Mouse (Mus musculus): ENCODE measurements around the gene Fads1.

Fads1 gene

DNA sequence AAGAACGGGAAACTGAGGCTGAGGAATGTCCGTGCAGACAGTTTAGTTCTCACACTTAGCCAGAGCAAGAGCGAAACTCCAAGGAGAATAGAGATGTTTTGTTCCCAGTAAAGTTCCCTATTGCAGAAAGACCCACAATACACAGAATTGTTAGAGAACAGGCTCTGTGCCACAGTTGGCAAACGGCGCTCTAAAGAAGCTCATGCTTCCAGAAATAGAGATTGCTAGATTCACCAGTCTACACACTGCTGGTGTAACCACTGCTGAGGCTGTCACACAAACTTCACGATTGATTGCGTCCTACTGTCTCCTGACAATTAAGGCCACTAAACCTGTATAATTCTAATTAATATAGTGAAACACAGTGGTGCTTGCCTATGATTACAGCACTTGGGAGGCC, 1.5 kb upstream of the Fads1 start:
- no peak for DNase-seq

DNA sequence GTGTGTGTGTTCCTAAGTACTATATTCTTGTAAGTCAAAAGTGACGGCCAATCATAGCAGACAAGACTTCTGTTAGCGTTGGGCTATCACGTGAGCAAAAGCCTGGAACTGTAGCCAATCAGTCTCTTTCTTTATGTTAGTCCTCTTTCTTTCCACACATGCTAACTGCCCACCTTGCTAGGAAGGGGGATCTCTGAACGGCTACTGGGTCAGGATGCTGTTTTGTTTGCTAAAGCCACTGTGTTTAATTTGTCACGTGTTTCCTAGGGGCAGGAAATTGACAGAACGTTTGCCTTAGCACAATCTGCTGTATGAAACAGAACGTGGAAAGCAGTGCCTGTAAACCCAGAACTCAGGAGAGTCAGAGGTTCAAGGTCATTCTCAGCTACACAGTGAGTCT, 546 bp upstream of the Fads1 start:
- DNase-seq, result no peak

DNA sequence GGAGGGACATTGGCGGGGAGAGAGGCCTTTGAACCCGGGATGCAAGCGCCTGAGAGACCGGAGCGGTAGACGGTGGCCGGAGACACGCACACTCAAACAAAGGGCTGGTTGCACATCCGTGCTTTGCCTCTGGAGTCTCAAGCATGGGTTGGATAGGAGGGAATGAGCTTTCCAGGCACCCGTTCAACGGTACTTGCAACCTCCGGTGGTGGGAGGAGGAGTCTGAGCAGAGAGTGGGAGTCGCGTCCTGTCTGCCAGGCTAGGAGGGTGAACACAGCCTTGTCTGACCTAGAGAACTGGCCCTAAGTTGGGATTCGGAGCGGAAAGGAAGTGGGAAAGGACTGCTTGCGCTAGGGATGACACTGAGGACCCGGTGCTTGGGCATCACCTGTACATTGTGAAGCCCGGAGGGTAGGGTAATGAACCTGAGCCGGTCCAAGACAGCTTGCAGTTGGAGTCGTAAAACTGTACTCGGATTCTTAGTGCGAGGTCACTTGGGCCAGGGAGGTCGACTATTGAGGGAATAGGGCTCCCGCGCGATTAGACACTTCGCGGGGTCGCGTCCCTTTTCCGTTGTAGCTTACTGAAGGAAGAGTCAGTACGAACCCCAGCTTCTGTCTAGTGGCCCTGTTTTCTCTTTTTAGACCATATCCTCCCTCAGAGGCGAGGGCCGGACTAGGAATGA, 753 bp downstream of the Fads1 start:
- DNase-seq, result peak; percentile 75 to 82

DNA sequence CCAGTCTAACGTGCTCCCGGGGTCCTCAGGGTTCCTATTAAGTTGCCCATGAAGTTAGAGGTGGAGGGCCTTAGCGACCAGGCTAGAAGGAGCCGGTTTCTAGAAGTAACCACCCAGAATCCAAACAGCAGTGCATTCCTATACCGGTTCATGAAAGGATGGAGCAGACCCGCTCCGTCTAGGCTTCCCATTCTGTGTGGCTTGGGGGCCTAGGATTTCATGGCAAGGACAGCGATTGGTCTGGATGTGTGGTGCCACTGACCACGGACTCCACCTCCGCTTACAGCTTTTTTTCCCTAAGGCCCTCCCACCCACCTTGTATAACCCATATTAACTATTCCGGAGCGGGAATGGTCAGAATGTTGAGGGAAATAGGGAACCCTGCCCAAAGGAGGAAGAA, 1.4 kb downstream of the Fads1 start:
- peak; percentile 41 to 55 for DNase-seq

DNA sequence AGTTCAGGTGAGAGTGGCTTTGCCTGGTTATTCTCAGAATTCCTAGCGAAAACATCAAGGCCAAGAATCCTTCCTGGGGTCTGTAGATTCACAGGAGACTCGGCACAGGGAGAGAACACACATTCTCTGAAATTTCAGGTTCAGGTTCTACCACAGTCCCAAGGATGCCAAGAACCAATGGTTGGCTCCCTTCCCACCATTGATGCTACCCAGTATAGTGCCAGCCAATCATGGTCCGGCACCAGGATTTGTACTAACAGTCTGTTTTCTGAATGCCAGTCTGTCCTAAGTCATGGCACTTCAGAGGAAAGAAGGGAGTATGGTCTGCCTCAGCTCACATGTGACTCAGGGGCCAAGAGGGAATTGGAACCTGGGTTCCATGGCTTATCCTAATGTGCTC, 3.2 kb downstream of the Fads1 start:
- peak; percentile 26 to 52 for DNase-seq

DNA sequence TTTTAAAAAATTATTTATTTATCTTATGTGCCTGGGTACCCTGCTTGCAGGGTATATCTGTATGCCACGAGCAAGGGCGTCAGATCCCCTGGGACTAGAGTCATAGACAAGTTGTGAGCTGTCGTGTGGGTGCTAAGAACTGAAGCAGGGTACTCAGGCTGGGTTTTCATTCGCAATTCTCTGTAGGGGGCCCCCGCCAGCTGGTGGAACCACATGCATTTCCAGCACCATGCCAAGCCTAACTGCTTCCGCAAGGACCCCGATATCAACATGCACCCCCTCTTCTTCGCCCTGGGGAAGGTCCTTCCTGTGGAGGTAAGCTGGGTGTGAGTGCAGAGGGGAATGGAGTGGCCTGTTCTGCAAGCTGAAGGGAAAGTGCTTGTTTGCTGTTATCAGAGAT, 3.9 kb downstream of the Fads1 start:
- DNase-seq, result peak in 1 of 2 experiments; percentile 46

DNA sequence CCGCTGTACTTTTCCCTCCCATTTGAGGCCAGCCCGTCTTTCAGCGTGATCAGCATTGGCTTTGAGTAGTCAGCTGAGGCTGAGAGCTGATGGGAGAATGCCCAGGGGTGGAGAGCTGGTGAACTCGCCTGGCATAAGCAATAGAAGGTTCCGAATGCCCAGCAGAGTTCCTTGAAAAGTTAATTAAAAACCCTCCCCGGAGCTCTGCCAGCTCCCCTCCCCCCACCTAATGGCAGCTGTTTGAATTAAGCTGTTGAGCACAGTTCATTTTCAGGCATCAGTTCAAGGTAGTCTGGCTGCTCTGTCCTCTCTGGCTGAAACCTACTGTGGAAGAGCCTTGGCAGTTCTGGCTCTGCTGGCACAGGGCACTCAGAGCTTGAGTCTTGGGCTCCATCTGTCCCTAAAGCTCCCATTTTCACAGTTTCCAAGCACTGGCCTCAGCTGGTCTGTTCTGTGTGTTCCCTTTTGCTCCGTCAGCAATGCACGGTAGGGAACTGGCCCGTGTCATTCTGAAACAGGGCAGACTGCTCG, 5.7 kb downstream of the Fads1 start:
- peak; percentile 83 to 88 for DNase-seq

DNA sequence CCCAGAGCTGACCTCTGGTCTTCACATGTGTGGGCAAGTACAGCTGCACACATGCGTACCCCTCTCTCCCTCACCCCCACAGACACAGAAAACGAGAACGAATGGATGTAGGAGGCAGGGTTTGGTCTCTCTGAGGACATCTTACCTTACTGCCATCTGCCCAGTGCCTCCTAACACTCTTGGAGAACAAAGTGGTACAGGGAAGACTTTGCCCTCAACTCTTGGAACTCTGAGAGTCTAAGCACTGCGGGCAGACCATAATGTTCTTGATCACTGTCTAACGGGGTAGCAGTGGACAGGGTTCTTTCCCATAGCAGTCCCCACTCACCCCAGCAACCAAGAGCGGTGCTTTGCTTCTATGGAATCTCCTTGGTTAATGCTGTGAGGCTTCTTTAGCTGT, 6.3 kb downstream of the Fads1 start:
- no peak for DNase-seq

DNA sequence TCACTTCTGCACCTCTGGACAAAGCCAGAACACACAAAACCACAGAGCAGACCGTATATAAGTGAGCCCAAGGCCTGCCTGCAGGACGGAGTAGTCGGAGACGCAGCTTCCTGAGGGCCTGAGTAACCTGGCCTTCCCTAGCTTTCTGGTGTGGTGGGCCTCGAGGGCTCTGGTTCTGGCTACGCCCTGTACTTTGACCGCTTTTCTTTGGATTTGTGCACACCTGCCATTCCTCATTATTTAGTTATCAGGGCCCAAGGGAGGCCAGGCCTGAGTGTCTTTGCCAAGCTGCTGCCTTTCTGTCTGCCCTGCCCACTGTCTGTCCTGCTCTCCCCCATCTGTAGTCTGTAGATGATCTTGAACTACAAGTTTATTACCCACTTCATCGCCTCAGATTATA, 7.3 kb downstream of the Fads1 start:
- no peak for DNase-seq

DNA sequence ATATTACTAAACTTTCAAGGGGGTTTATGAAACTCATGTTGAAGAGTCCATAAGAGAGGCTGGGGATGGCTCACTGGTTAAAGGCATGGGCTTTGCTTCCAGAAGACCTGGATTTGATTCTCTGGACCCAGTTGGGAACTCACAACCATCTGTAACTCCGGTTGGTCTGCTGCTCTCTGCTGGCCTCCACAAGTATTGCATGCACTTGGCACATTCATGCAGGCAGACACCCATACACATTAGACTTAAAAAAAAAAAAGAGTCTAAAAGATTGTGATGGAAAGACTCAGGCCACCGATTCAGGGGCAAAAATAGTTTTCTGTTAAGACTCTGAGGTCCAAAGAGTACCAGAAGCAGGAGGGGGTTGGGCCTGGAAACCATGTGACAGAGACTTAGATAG, 8.1 kb downstream of the Fads1 start:
- peak; percentile 85 to 90 for DNase-seq

DNA sequence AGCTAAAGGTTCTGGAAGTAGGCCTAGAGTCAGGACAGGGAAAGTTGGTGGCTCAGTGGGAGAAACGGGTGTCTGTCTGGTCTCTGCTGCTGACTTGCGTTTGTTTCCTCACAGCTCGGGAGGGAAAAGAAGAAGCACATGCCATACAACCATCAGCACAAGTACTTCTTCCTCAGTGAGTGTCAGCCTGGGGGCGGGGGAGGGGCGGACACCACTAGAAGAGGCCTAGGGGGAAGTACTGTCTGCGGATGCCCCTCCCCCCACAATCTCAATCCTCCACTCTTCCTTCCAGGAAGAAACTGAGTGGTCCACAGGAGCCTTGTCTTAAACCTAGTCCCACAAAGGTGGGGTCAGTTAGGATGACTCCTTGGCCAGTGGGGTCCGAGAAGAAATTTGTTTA, 8.6 kb downstream of the Fads1 start:
- DNase-seq, result no peak

DNA sequence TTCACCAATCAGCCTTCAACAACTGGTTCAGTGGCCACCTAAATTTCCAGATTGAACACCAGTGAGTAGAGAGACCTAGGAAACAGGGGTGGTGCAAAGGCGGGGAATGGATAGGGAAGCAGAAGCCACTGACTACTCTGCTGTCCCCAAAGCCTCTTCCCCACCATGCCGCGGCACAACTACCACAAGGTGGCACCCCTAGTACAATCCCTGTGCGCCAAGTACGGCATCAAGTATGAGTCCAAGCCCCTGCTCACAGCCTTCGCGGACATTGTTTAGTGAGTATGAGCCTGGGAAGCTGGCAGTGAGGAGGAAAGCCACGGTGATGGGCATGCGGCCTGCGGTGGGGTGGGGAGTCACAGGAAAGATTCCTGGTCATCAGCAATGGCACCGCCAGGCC, 11.6 kb downstream of the Fads1 start:
- no peak for DNase-seq

DNA sequence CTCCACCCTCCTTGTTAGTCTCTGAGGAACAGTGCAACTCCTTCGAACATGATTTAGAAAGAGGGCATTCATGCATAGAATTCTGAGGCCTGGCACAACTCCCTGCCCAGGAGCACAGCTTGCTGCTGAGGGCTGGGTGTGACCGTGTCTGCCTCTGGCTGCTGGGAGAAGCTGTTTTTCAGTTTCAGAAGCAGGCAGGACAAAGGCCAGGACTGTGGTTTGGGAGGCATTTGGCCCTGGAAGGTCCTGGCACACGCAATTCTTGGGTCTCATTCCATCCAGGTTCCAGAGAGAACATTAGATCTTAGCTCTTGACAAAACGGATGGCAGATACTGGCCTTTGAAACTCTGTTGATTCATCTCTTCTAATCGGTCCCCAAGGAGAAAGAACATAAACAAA, 12.6 kb downstream of the Fads1 start:
- no peak for DNase-seq

DNA sequence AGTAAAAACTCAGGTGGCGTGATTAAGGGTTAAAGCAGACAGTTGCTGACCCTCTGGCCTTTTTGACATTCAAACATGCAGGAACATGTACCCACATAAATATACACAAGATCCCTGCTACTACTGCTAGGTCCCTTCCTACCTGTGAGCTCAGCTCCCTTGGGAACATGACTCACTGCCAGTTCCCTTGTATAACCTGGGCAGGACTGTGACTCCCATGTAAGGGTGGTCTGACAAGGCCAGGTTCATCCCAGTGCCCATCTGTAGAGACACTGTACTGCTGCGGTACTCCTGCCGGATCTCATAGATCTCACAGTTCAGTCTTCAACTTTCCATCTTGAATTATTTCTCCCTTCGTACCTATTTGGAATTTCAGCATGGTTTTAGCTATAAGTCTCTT, 14.4 kb downstream of the Fads1 start:
- no peak for DNase-seq

DNA sequence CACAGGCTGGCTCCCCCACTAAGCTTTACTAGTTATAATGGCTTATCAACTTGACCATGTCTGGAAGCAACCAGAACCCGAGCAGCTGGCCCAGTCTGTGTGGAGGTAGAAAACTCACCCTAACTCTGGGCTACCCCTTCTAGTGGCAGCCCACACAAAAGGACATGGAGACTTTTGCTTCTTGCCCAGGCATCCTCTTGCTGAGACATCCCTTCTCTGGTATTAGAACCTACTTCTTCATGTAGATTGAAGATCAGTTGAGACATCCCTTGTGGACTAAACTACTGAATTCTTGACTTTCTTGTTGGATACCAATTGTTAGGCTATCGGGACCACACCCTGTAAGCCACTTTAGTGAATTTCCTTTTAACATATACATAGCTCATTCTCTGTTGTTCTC, 15.6 kb downstream of the Fads1 start:
- no peak for DNase-seq

DNA sequence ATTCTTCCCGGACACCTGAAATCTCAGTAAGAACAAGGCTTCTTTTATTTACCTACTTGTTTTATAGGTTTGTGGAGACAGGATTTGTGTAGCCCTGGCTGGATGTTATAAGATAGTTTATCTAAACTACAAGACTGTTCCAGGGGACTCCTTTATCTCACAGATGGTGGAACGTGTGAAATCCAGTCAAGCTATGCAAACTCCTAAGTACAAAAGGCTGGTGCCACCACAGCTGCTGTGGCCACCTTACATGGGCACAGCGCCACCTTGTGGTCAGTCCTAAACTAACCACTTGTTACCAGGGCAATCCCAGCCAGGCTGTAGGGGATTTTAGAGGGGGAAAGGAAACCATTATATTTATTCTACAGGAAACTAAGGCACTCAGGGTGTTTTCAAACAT, 16.0 kb downstream of the Fads1 start:
- DNase-seq, result peak; percentile 85 to 93

DNA sequence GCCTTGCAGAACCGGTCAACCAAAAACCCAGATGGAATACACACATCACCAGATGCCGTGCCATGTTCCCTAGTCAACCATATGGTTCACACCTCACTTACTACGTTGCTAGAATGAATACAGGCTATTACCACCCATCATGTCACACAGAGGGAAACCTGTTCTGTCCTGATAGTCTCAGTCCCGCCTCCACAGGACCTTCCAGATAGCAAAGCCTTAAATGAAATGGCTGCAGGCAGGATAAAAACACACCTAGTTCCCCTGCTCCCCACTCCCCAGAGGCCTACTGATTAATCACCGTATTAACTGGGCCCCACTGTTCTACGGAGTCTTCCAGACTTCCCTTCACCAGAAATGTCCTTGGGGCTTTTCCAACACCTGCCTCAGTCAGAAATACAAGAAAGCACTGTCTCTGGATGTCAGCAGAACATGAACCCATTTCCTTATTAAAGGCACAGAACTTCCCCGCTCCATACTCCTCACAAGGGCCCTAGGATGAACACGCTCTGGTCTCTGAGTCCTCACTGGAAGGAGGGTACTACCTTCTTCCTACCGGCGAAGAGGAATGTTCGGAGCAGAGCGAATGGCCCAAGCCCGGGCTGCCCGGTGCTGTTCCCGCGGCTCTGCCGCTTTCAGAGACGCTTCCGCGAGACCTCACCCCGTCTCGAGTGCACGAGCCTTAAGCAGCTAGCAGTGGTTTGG, 20.6 kb downstream of the Fads1 start:
- DNase-seq, result no peak

DNA sequence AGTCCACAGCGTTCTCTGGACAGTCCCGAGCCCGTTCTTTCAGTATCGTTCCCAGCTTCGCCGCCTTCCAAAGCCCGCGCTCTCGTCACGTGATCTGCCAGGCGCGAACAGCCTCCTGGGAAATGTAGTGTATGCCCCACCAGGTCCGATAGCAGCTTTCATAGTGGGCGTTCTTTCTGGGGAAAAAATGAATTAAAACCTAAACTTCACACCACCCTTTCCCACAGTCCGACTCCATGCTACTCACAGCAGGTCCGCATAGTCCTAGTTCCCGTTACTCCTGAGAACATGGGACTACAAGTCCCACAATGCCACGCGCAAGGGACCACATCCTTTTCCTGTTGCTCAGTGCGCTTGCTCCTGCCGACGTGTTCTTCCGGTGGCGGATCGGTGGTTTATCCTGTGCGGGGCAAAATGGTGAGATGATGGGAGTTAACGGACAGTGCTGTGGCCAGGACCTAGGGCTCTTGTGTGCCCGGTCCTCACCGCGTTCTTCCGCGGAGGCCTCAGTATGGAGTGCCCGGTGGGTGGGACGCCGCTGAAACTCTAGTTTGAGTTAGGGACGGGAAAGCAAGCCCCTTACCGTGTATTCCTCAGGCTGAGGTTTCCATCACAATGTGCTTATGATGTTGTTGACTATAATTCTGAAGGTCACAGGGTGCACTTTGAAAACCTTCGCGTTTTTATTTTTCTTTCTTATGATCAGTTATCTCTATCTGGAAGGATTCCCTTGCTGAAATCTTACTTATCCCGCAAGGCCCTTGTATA, 21.3 kb downstream of the Fads1 start, which contains the start of the genes Tmem258 and Fen1:
Tmem258 (plus strand) TSS at position 167 of the 768 bp plus-strand sequence.
Fen1 (minus strand) TSS at position 322 of the 768 bp plus-strand sequence.
- peak; percentile 95 to 96 for DNase-seq

DNA sequence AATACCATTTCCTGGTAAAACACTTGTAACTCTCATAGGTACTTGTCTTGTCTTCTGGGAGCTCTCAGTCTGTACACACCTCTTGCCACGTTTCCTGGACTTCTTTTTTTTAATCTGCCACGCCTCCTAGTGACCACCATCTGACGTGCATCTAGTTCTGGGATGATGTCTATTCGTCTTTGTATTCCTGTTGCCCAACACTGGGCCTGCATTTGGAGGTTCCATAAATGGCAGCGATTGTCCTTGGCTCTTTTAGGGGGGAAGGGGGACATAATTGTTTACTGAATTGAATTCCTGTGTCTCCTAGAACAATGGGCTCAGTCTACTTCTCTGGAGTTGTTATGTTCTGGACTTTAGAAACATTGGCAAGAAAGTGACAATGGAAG, 21.9 kb downstream of the Fads1 start:
- peak; percentile 51 to 52 for DNase-seq

DNA sequence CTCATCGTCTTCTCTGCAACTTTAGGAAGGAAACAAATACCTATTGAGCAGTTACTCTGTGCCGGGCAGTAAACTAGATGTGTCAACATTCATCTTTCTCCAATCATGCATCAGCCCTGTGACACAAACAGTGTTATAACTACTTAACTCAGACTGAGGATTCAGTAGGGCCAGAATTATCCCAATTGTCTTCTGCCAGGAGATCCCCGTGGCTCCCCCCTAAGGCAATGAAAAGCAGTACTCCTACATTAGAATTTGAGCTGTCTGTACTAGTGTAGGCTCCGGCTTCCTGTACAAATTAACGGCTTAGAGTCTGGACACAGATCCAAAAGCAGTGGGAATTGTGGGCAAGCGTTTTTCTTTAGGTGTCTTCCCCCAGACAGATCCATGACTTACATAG, 22.4 kb downstream of the Fads1 start:
- DNase-seq, result no peak

DNA sequence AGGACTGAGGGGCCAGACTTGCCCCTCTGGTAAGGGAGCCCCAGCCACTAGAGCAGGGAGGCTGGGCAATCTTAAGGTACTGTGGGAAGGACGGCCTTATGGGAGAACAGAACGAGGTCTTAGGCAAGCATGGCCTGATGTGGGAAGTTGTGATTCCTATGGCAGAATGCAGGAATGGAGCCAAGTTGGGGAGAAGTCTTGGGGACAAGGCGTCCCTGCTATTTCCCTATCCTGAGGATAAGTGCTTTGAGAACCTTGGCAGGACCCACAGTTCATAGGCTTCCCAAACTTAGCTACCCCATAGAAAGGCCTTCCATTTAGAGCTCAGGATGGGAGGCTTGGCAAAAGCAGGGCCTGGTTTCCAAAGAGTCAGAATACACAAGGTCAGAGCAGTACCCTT, 26.2 kb downstream of the Fads1 start:
- no peak for DNase-seq

DNA sequence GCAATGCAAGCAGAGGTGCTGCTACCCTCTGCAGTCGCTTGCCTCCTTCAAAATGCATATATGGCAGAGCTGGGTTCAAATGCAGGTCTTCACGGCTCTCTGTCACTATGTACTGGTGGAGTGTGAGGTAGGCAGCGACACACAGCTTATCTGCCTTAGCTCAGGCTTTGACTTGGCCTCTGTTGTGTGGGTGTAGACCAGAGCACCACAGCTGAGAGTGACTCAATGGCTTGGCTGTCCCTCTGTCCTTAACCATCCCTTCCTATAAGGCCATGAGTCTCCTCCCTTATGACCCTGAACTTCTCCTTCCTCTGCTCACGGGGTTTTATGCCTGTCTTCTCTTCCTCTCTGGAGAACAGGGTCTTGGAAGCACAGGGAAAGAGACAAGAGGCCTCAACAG, 28.2 kb downstream of the Fads1 start:
- no peak for DNase-seq

DNA sequence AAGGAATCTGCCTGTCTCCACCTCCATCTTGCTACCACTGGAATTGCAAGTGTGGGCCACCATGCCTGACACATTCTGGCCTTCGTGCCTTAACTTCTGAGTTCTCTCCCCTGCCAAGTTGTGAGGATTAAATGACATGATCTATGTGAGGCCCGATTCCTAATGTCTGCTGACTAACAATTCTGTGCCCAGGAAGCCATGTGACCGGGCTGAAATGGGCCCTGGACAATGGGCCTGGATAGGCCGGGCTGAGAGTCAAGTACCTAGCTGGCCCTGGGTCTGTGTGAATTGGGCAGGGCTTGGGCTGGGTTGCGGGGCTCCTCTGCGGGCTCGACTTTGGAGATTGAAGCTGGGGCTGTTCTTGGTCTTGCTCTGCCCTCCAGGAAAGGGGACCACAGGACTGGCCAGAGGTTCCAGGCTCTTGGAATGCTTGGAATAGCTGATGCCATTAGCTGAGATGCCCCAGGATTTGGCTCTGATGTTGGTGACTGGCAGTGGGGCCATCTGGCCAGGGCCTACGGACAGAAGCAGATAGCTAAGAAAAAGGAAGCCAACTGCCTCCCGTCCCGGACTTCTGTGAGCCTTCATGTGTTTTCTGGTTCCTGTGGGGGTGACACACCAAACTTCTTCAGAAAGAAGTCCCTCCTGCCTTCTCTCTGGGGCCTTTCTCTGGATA, 31.2 kb downstream of the Fads1 start:
- DNase-seq, result peak; percentile 32 to 50
